Mouse (Mus musculus): Measurements from ENCODE around the gene V1ra8. TPM values are rescaled to one million over a fixed set of nuclear protein-coding genes. Genes with fewer than 3 reads are reported as not detected.

Gene V1ra8
- polyA plus RNA-seq, 1 experiment from 2014 or later = not detected

Other genes starting within 250 kb of the V1ra8 start
- gene Vmn1r46, start 233.5 kb upstream of the V1ra8 start, polyA plus RNA-seq (2015; fragmentation: Nextera tagmentation; extraction: Ambion mirVana) = not detected in 2 replicates
- gene Vmn1r47, start 186.6 kb upstream of the V1ra8 start, polyA plus RNA-seq (2015; fragmentation: Nextera tagmentation; extraction: Ambion mirVana) = not detected in 2 replicates
- gene Vmn1r48, start 166.0 kb upstream of the V1ra8 start, polyA plus RNA-seq (2015; fragmentation: Nextera tagmentation; extraction: Ambion mirVana) = not detected in 2 replicates
- not detected in 2 replicates for gene Vmn1r49, start 124.3 kb upstream of the V1ra8 start, polyA plus RNA-seq (2015; fragmentation: Nextera tagmentation; extraction: Ambion mirVana)
- gene Vmn1r50, start 101.4 kb upstream of the V1ra8 start, polyA plus RNA-seq (2015; fragmentation: Nextera tagmentation; extraction: Ambion mirVana) = not detected in 2 replicates
- not detected in 2 replicates for gene Vmn1r51, start 80.2 kb upstream of the V1ra8 start, polyA plus RNA-seq (2015; fragmentation: Nextera tagmentation; extraction: Ambion mirVana)
- gene Vmn1r52, start 28.0 kb upstream of the V1ra8 start, polyA plus RNA-seq (2015; fragmentation: Nextera tagmentation; extraction: Ambion mirVana) = not detected in 2 replicates
- gene Vmn1r53, start 21.6 kb downstream of the V1ra8 start, polyA plus RNA-seq (2015; fragmentation: Nextera tagmentation; extraction: Ambion mirVana) = not detected in 2 replicates
- not detected in 2 replicates for gene Vmn1r54, start 43.5 kb downstream of the V1ra8 start, polyA plus RNA-seq (2015; fragmentation: Nextera tagmentation; extraction: Ambion mirVana)
- not detected in 2 replicates for gene BC048671, start 98.4 kb downstream of the V1ra8 start, polyA plus RNA-seq (2015; fragmentation: Nextera tagmentation; extraction: Ambion mirVana)
- gene Chst13, start 122.4 kb downstream of the V1ra8 start, polyA plus RNA-seq (2015; fragmentation: Nextera tagmentation; extraction: Ambion mirVana) = 0.67 and 1.2 TPM in 2 replicates
- gene Uroc1, start 130.5 kb downstream of the V1ra8 start, polyA plus RNA-seq (2015; fragmentation: Nextera tagmentation; extraction: Ambion mirVana) = 1.2 and 1.3 TPM in 2 replicates
- gene Zxdc, start 166.7 kb downstream of the V1ra8 start, polyA plus RNA-seq (2015; fragmentation: Nextera tagmentation; extraction: Ambion mirVana) = 4.5 and 4.7 TPM in 2 replicates
- gene Cfap100, start 226.0 kb downstream of the V1ra8 start, polyA plus RNA-seq (2015; fragmentation: Nextera tagmentation; extraction: Ambion mirVana) = 0.31 and 0.46 TPM in 2 replicates